Mouse (Mus musculus) neural tube, embryonic 12.5 days (tissue): ENCODE measurements at regions not wholly inside any gene's neighbourhood (a gene's known extent, or its start where the extent isn't known, plus 50 kb on each side); places are given as distances from the start of the nearest gene placed in this dataset.

Experiments used
- ATAC-seq: fragments of 200-750 bp; cut with Nextera tagmentation; 2 replicates; pipeline ENCODE4 v1.8.0; 2017; ENCODE audit warnings: low read depth, mild to moderate bottlenecking, moderate TSS enrichment, moderate library complexity; ENCODE audit not compliant: low FRiP score
- H3K27ac ChIP-seq: fragments of 300-500 bp; sonication (generic); 2 replicates; pipeline ENCODE4 v1.5.1; 2016
- H3K27me3 ChIP-seq: fragments of 300-500 bp; sonication (generic); replicated peaks from 2 replicates; pipeline ENCODE4 v1.6.1; 2016; ENCODE audit warnings: mild to moderate bottlenecking
- H3K36me3 ChIP-seq: fragments of 300-500 bp; sonication (generic); 2 replicates; pipeline ENCODE4 v1.6.1; 2016; ENCODE audit warnings: mild to moderate bottlenecking
- H3K4me1 ChIP-seq: fragments of 300-500 bp; sonication (generic); 2 replicates; pipeline ENCODE4 v1.6.1; 2016
- H3K4me2 ChIP-seq: fragments of 300-500 bp; sonication (generic); replicated peaks from 2 replicates; pipeline ENCODE4 v1.6.1; 2016; ENCODE audit warnings: mild to moderate bottlenecking
- H3K4me3 ChIP-seq: fragments of 300-500 bp; sonication (generic); 2 replicates; pipeline ENCODE4 v1.5.1; 2016
- H3K9ac ChIP-seq: fragments of 300-500 bp; sonication (generic); 2 replicates; pipeline ENCODE4 v1.6.1; 2016; ENCODE audit warnings: mild to moderate bottlenecking
- H3K9me3 ChIP-seq: fragments of 300-500 bp; sonication (generic); 2 replicates; pipeline ENCODE4 v1.6.1; 2016; ENCODE audit warnings: mild to moderate bottlenecking
- WGBS: fragments of 180-500 bp; shearing (Covaris S2); methylation state at CpG from one replicate; pipeline ENCODE4 v1.1.7; 2016; 5-methylcytosine and 5-hydroxymethylcytosine counted together

GRCm38 (mm10) chr13:48104766-48105165 is 156.3 kb upstream of the Id4 start:
- no peak overlapping the region for H3K9ac ChIP-seq
- ATAC-seq: no peak
- no peaks in the 10 kb centered on the region for H3K36me3 ChIP-seq
- H3K9me3 ChIP-seq: no peaks in the 10 kb centered on the region
- H3K4me1 ChIP-seq: peaks cover 8% of the 10 kb centered on the region; the same call in 1 of the 2 replicates
- H3K4me3 ChIP-seq: no peak overlapping the region
- WGBS: 76% methylated on average over 6 of the region's 6 CpGs
- H3K27me3 ChIP-seq: no peaks in the 10 kb centered on the region
- no peak overlapping the region for H3K27ac ChIP-seq
- no peak overlapping the region for H3K4me2 ChIP-seq

DNA sequence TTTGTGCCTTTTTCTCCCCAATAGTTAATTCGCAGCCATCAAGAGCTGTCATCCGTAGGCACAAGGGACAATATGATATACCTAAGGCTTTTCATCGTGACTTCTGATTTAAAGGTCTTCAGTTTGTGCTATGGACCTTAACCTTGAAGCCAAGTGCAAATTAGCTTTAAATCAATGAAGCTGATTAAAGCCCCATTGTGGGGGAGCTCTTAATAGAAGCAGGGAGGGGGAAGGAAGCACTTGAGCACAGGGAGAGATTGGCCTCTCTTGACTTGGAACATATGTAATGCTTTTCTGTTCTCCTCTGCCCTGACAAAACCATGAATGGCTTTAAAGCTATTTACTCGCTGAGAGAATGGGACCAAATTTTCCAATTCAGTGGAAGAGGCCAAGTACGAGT is 154.1 kb upstream of the Id4 start:
- ATAC-seq: no peak
- Histone ChIP-seq H3K36me3 (no peaks in the 10 kb centered on the region), H3K9me3 (no peaks in the 10 kb centered on the region), H3K4me1 (peaks cover 8% of the 10 kb centered on the region; the same call in 1 of the 2 replicates), H3K4me2 (no peak overlapping the region), H3K4me3 (no peak overlapping the region), H3K27ac (no peak overlapping the region), H3K27me3 (no peaks in the 10 kb centered on the region), H3K9ac (no peak overlapping the region)
- WGBS: 34% methylated on average over 5 of the region's 5 CpGs

DNA sequence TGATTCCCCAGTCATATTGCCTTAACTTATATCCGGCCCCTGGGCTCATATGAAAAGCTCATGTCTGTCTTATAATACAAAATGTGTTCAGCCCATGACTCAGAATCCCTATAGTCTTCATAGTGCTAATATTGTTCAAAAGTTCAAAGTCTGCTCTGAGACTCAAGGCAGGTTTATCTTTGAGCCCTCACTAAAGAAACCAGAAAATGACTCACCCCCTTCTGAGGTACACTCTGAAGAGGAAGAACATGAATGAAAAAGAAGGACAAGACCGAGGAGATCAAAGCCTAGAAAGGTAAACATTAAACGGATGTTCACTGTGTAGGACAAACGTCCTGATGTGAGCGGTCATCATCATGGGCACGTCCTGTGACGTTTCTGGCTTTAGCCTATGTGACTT is 145.1 kb upstream of the Id4 start:
- 86% methylated on average over 7 of the region's 7 CpGs for WGBS

GRCm38 (mm10) chr13:48126582-48126981 is 134.4 kb upstream of the Id4 start:
- no peak overlapping the region for H3K4me3 ChIP-seq
- H3K27me3 ChIP-seq: no peaks in the 10 kb centered on the region
- no peaks in the 10 kb centered on the region for H3K9me3 ChIP-seq
- H3K4me1 ChIP-seq: peaks cover 26% of the 10 kb centered on the region
- no peaks in the 10 kb centered on the region for H3K36me3 ChIP-seq
- peak; percentile 65 for ATAC-seq
- no peak overlapping the region for H3K9ac ChIP-seq
- H3K27ac ChIP-seq: no peak overlapping the region
- no peak overlapping the region for H3K4me2 ChIP-seq
- 23% methylated on average over 6 of the region's 6 CpGs for WGBS

More for the DNA sequence above, 145.1 kb upstream of the Id4 start:
- no peak overlapping the region for H3K4me3 ChIP-seq
- ATAC-seq: no peak
- H3K4me1 ChIP-seq: no peaks in the 10 kb centered on the region
- H3K27ac ChIP-seq: no peak overlapping the region
- no peak overlapping the region for H3K4me2 ChIP-seq
- peaks cover 7% of the 10 kb centered on the region; the same call in 1 of the 2 replicates for H3K9me3 ChIP-seq
- no peaks in the 10 kb centered on the region for H3K27me3 ChIP-seq
- no peak overlapping the region for H3K9ac ChIP-seq
- H3K36me3 ChIP-seq: no peaks in the 10 kb centered on the region

GRCm38 (mm10) chr13:48130724-48131123 is 130.3 kb upstream of the Id4 start:
- peak; percentile 87 for ATAC-seq
- Histone ChIP-seq H3K27ac (no peak overlapping the region), H3K4me2 (peak overlapping the region; percentile 37), H3K36me3 (no peaks in the 10 kb centered on the region), H3K4me1 (peaks cover 30% of the 10 kb centered on the region), H3K9me3 (no peaks in the 10 kb centered on the region), H3K27me3 (no peaks in the 10 kb centered on the region), H3K4me3 (no peak overlapping the region), H3K9ac (no peak overlapping the region)
- under 1% methylated on average over 17 of the region's 17 CpGs for WGBS

GRCm38 (mm10) chr13:48131681-48132080 is 129.3 kb upstream of the Id4 start:
- ATAC-seq: 0 out of 2 replicates have a peak, but pooled peaks have one; percentile 29
- 11% methylated on average over 5 of the region's 5 CpGs for WGBS
- peaks cover 33% of the 10 kb centered on the region for H3K4me1 ChIP-seq

DNA sequence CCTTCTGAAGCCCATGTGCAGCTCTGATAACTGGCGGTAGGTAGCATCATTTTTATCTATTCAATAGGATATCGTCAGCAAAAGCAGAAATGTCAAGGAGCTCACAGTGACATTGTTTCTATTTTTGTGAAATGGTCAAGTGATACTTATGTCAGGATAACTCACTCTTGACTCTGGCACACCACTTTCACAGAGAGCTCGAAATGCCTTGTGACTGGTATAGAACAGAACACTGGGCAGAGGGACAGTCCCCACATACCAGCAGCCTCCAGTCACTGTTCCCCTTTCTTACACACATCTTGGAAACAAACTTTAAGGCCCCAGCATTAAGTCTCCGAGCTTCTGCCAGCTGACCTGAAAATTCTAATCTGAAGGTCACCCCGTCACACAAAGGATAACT is 115.1 kb upstream of the Id4 start:
- H3K27ac ChIP-seq: no peak overlapping the region
- no peaks in the 10 kb centered on the region for H3K9me3 ChIP-seq
- no peaks in the 10 kb centered on the region for H3K4me1 ChIP-seq
- H3K4me2 ChIP-seq: no peak overlapping the region
- 90% methylated on average over 5 of the region's 5 CpGs for WGBS
- H3K9ac ChIP-seq: no peak overlapping the region
- no peak for ATAC-seq
- no peaks in the 10 kb centered on the region for H3K36me3 ChIP-seq
- H3K4me3 ChIP-seq: no peak overlapping the region
- H3K27me3 ChIP-seq: no peaks in the 10 kb centered on the region

More at GRCm38 (mm10) chr13:48131681-48132080, 129.3 kb upstream of the Id4 start:
- no peaks in the 10 kb centered on the region for H3K36me3 ChIP-seq
- no peaks in the 10 kb centered on the region for H3K9me3 ChIP-seq
- H3K9ac ChIP-seq: no peak overlapping the region
- H3K27me3 ChIP-seq: no peaks in the 10 kb centered on the region
- H3K4me2 ChIP-seq: peak overlapping the region; percentile 12; the same call in 1 of the 2 replicates
- H3K4me3 ChIP-seq: no peak overlapping the region
- H3K27ac ChIP-seq: peak overlapping the region; percentile 33; the same call in 1 of the 2 replicates

GRCm38 (mm10) chr13:48147061-48147460 is 114.0 kb upstream of the Id4 start:
- Histone ChIP-seq H3K27ac (no peak overlapping the region), H3K4me3 (no peak overlapping the region), H3K9ac (no peak overlapping the region), H3K4me2 (no peak overlapping the region), H3K4me1 (no peaks in the 10 kb centered on the region), H3K27me3 (no peaks in the 10 kb centered on the region), H3K36me3 (no peaks in the 10 kb centered on the region), H3K9me3 (no peaks in the 10 kb centered on the region)
- 85% methylated on average over 7 of the region's 7 CpGs for WGBS
- ATAC-seq: no peak

DNA sequence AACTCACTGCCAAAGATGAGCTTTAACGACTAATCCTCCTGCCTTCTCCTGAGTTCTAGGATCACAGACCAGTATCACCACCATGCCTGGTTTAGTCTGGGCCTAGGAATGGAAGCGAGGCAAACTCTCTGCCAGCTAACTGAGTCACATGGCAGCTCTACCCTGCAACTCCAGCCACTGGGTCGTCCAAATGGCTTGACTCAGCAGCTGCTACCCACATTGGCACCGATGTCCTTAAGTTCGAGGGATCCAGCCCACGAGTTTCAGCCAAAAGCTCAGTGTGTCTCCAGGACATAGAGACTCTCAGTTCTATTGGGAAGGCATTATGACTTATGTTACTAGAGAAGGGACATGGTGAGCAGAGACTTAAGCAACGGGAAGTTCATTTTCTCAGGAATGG is 107.8 kb upstream of the Id4 start:
- H3K36me3 ChIP-seq: no peaks in the 10 kb centered on the region
- H3K27ac ChIP-seq: no peak overlapping the region
- H3K9me3 ChIP-seq: no peaks in the 10 kb centered on the region
- 51% methylated on average over 7 of the region's 7 CpGs for WGBS
- no peak overlapping the region for H3K4me2 ChIP-seq
- no peak overlapping the region for H3K9ac ChIP-seq
- ATAC-seq: no peak
- peaks cover 22% of the 10 kb centered on the region; the same call in 1 of the 2 replicates for H3K4me1 ChIP-seq
- H3K4me3 ChIP-seq: no peak overlapping the region
- no peaks in the 10 kb centered on the region for H3K27me3 ChIP-seq

DNA sequence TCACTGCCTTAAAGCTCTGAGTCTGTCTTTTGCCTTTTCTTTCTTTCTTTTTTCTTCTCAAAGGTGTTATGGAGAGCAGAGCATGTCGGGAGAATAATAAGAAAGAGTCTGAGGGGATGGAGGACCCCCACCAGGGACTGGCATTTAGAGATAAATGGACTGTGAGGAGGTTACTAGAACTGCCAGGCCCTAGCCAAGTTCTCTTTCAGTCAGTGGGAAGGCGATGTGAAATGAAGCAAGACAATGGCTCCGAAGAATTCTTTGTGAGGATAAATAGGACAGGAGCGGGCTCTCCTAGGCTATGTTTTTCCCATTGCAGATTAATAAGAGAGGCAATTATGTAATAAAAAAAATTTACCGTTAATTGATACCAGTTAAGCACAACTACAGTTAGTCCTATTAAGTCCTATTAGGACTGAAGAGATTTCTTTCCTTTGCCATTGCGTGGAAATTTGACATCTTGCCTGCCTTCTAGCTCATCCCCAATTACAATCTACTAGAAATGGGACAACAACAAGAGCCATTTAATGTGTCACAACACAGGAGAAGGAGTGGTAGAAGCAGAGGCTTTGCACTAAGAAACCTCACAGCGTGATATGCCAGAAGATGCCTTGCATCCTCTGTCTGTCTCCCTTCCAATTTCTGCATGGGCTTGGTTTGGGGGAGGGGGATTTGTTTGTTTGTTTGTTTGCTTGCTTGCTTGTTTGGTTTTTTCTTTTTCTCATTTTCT is 107.2 kb upstream of the Id4 start:
- no peaks in the 10 kb centered on the region for H3K9me3 ChIP-seq
- no peaks in the 10 kb centered on the region for H3K36me3 ChIP-seq
- no peak overlapping the region for H3K9ac ChIP-seq
- WGBS: 38% methylated on average over 7 of the region's 7 CpGs
- H3K4me2 ChIP-seq: no peak overlapping the region
- H3K4me3 ChIP-seq: no peak overlapping the region
- ATAC-seq: 0 out of 2 replicates have a peak, but pooled peaks have one; percentile 44
- H3K27me3 ChIP-seq: no peaks in the 10 kb centered on the region
- peaks cover 22% of the 10 kb centered on the region for H3K4me1 ChIP-seq
- H3K27ac ChIP-seq: no peak overlapping the region

DNA sequence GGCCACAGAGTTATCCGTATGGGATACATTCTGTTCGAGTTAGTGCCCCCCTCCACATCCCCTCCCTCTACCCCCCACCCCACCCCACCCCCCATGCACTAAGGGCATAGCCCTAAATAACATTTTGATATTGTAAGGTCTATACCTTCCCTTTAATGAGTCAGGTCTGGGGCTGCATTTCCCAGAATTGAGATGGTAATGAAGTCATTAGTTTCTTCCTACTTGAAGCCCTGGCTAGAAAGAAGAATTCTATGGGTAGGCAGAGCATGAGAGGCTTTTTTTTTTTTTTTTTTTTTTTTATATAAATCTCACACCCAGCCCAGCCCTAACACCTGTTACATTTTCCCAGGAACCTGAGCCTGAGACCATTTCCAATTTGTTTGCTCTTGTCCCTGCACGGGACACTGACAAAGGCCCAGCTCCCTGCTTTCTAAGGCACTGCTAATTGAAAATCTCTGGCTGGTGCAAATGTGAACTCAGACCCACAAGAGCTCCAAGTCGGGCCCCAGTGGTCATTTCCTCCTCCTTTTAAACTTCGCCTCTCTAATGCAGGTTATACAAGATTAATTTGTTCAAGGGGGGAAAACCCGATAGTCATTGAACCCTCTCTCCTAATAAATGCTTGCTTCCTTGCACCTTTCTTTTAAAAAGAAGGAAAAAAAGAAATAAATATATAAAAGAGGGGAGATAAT is 106.5 kb upstream of the Id4 start:
- no peaks in the 10 kb centered on the region for H3K27me3 ChIP-seq
- H3K4me1 ChIP-seq: peaks cover 29% of the 10 kb centered on the region
- no peak overlapping the region for H3K4me2 ChIP-seq
- ATAC-seq: peak; percentile 44; the same call in 1 of the 2 replicates
- no peak overlapping the region for H3K27ac ChIP-seq
- no peaks in the 10 kb centered on the region for H3K9me3 ChIP-seq
- WGBS: 15% methylated on average over 6 of the region's 6 CpGs
- no peak overlapping the region for H3K9ac ChIP-seq
- no peak overlapping the region for H3K4me3 ChIP-seq
- no peaks in the 10 kb centered on the region for H3K36me3 ChIP-seq

GRCm38 (mm10) chr13:48159020-48159910 is 101.8 kb upstream of the Id4 start:
- Histone ChIP-seq H3K9ac (no peak overlapping the region), H3K27me3 (no peaks in the 10 kb centered on the region), H3K27ac (no peak overlapping the region), H3K36me3 (no peaks in the 10 kb centered on the region), H3K9me3 (no peaks in the 10 kb centered on the region), H3K4me3 (no peak overlapping the region), H3K4me1 (peaks cover 28% of the 10 kb centered on the region), H3K4me2 (peak overlapping the region; percentile 43)
- ATAC-seq: peak; percentile 41; the same call in 1 of the 2 replicates
- 24% methylated on average over 15 of the region's 15 CpGs for WGBS
